In the genomic region with DNA sequence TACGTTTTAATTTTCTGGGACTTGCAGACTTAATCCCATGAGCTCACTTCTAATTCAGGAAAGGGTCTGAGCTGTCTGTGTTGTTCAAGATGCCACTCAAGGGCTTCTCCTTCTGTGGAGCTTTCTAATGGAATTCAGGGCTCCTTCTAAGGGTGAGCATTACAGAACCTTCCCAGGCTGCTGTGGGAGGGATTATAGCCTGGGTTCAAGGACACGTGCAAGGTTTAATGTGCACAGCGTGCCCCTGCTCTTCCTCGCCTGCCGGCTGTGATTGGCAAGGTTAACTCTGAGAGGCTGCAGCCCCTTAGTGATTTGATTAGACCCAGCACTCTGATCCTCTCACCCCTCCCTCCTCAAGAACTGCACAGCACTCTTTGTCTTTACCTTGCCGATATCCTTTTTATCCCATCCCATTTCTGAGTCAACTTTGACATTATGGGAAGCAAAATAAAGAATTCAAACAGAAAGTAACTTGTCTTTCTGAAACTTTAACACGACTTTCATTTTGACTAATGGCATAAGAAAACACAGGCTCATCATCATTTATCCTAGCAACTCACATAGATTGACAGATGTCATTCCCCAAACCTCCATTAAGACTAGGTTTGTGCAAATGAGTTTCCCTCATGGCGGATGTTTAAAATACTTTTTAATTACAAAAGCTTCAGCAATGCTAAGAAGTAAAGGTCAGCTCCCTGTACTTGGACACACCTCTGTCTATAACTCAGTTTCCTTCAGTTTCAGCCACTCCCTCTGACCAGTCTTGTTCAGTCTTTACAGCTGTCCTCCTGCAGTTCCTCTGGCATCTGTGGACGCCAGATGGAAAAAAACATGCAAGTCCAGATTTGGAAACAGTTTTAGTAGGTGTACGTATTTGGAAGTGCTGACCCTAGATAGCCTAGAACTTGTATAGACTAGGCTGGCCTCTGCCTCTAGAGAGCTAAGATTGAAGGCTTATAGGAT, we compare ENCODE assay signal across 12 mouse cellular contexts.
DNase-seq lines count a peak whose midpoint lies in the region; ATAC-seq lines count a peak whose summit lies in the region.
"Had no signal": no experiment of that assay in that cellular context is flagged by ENCODE, and none has a peak within 500 bp of the region (broad histone marks: within the 10 kb centered on the region; RNA-seq: fewer than 3 reads in every experiment).

No protein-coding gene starts in this region.

- peak; percentile 35 to 51 for DNase-seq in adrenal gland, adult (ENCODE audit: inconsistent age in 2 of 2, low spot score in 1 of 2)
- no peak for DNase-seq in adrenal gland, postnatal 10 days
- DNase-seq in heart, postnatal 14 days = no peak
- DNase-seq in adrenal gland, postnatal 36 days = peak; percentile 3 to 25
- peak; percentile 6 for DNase-seq in large intestine, adult 2 months (ENCODE audit: low read depth, low spot score)
- no peak for DNase-seq in adipocyte (ENCODE audit: low spot score)
- no peak for DNase-seq in left cerebral cortex, adult 9 months (ENCODE audit: low spot score in 2 of 2)
- DNase-seq: kidney, postnatal 10 days; layer of hippocampus, postnatal 36 days; lung, adult 18-20 months had no signal

- intact Hi-C loops in heart, postnatal 14 days (cut with DNase I) = no loop called here

- H3K9me3 ChIP-seq in heart, embryonic 13.5 days = no peaks in the 10 kb centered on the region
- H3K9me3 ChIP-seq: embryonic facial prominence, embryonic 15.5 days had no signal

- H3K4me2 ChIP-seq in heart, embryonic 13.5 days = peak overlapping the region; percentile 44
- H3K4me2 ChIP-seq: embryonic facial prominence, embryonic 15.5 days had no signal

- H3K9ac ChIP-seq in heart, embryonic 13.5 days = no peak overlapping the region
- H3K9ac ChIP-seq: embryonic facial prominence, embryonic 15.5 days had no signal

- H3K36me3 ChIP-seq in heart, embryonic 13.5 days = no peaks in the 10 kb centered on the region
- H3K36me3 ChIP-seq: embryonic facial prominence, embryonic 15.5 days had no signal

- H3K4me3 ChIP-seq in heart, embryonic 13.5 days = no peak overlapping the region; the same call in 1 of the 2 replicates
- H3K4me3 ChIP-seq: embryonic facial prominence, embryonic 15.5 days had no signal

- WGBS in heart, embryonic 13.5 days = 44% methylated on average over 10 of the region's 10 CpGs
- WGBS in large intestine, adult 2 months = 44% methylated on average over 10 of the region's 10 CpGs

- H3K4me1 ChIP-seq in heart, embryonic 13.5 days = peaks cover 32% of the 10 kb centered on the region
- H3K4me1 ChIP-seq: embryonic facial prominence, embryonic 15.5 days had no signal

- no peak overlapping the region for H3K27ac ChIP-seq in heart, embryonic 13.5 days (replicated peaks)
- H3K27ac ChIP-seq: embryonic facial prominence, embryonic 15.5 days had no signal

- no peaks in the 10 kb centered on the region for H3K27me3 ChIP-seq in heart, embryonic 13.5 days (replicated peaks)
- H3K27me3 ChIP-seq: embryonic facial prominence, embryonic 15.5 days had no signal

- no peak for ATAC-seq in heart, embryonic 13.5 days (ENCODE audit: extremely low read depth, insufficient number of reproducible peaks, low FRiP score, low TSS enrichment)

Comparison
In these comparisons a context has a peak if more than half of its experiments do, and no peak if none do; other contexts are left out.
1. DNase-seq: peak in adrenal gland, adult (2 of 2), adrenal gland, postnatal 36 days (2 of 2) and large intestine, adult 2 months (single experiment); none in adrenal gland, postnatal 10 days (single experiment), heart, postnatal 14 days (0 of 2), adipocyte (single experiment) and left cerebral cortex, adult 9 months (0 of 2).